Mouse (Mus musculus): ENCODE measurements at regions not wholly inside any gene's neighbourhood (a gene's known extent, or its start where the extent isn't known, plus 50 kb on each side); places are given as distances from the start of the nearest gene placed in this dataset.

GRCm38 (mm10) chr17:52303320-52303719 is 299.2 kb upstream of the Kcnh8 start:
- no peak for TF ChIP-seq MYB (IDR thresholded peaks at IDR 0.05; ENCODE audit: low read depth, low read length)
- TF ChIP-seq E2F4 (IDR thresholded peaks at IDR 0.05; ENCODE audit: borderline replicate concordance, low read depth, low read length) = no peak
- TF ChIP-seq ZMIZ1 (IDR thresholded peaks at IDR 0.05; ENCODE audit: low read depth, low read length) = no peak
- TF ChIP-seq MXI1 (IDR thresholded peaks at IDR 0.05; ENCODE audit: low read depth, low read length) = no peak
- TF ChIP-seq BHLHE40 (IDR thresholded peaks at IDR 0.05; ENCODE audit: borderline replicate concordance, low read depth, low read length) = no peak
- TF ChIP-seq USF1 (IDR thresholded peaks at IDR 0.05; ENCODE audit: low read depth, low read length) = no peak
- no peak for TF ChIP-seq MAX (IDR thresholded peaks at IDR 0.05; ENCODE audit: low read length)
- no peak for TF ChIP-seq TBP (IDR thresholded peaks at IDR 0.05; ENCODE audit: low read depth, low read length)
- no peak for TF ChIP-seq SMC3 (IDR thresholded peaks at IDR 0.05; ENCODE audit: low read depth, low read length)
- no peak for TF ChIP-seq CTCF (IDR thresholded peaks at IDR 0.05 in 2 of 3, conservative IDR thresholded peaks at IDR 0.05 in 1 of 3; ENCODE audit: control insufficient read depth in 1 of 3, insufficient read depth in 1 of 3, low read depth in 2 of 3, low read length in 3 of 3, poor library complexity in 1 of 3, severe bottlenecking in 1 of 3)
- no peak for TF ChIP-seq USF2 (IDR thresholded peaks at IDR 0.05; ENCODE audit: borderline replicate concordance in 1 of 2, insufficient read depth in 1 of 2, low read depth in 1 of 2, low read length in 2 of 2)
- no peak for TF ChIP-seq RCOR1 (IDR thresholded peaks at IDR 0.05; ENCODE audit: low read depth, low read length)
- no peak for TF ChIP-seq POLR2A (IDR thresholded peaks at IDR 0.05; ENCODE audit: control insufficient read depth in 1 of 2, insufficient read depth in 1 of 2, low read depth in 1 of 2, low read length in 2 of 2, poor library complexity in 1 of 2)
- TF ChIP-seq ZC3H11A (IDR thresholded peaks at IDR 0.05; ENCODE audit: low read depth, low read length) = no peak
- no peak for TF ChIP-seq HCFC1 (IDR thresholded peaks at IDR 0.05; ENCODE audit: low read depth, low read length)
- TF ChIP-seq ETS1 (IDR thresholded peaks at IDR 0.05; ENCODE audit: low read depth, low read length) = no peak
- TF ChIP-seq NELFE (IDR thresholded peaks at IDR 0.05; ENCODE audit: low read depth, low read length) = no peak
- TF ChIP-seq UBTF (IDR thresholded peaks at IDR 0.05; ENCODE audit: borderline replicate concordance, insufficient read depth, low read depth, low read length) = no peak
- TF ChIP-seq CHD1 (IDR thresholded peaks at IDR 0.05; ENCODE audit: low read depth, low read length) = no peak
- TF ChIP-seq MYC (IDR thresholded peaks at IDR 0.05; ENCODE audit: low read depth, low read length) = no peak
- H3K27ac ChIP-seq (ENCODE audit: control insufficient read depth, low read depth, low read length) = no peak overlapping the region
- H3K4me3 ChIP-seq (ENCODE audit: control insufficient read depth in 1 of 2, insufficient read depth in 1 of 2, low read depth in 2 of 2, low read length in 2 of 2) = no peak overlapping the region
- no peak for DNase-seq (ENCODE audit: low read depth, low spot score)
- H3K4me1 ChIP-seq (ENCODE audit: control insufficient read depth in 1 of 2, insufficient read depth in 2 of 2, low read length in 2 of 2) = no peaks in the 10 kb centered on the region
- H3K9ac ChIP-seq (ENCODE audit: control insufficient read depth, low read depth, low read length, poor library complexity, severe bottlenecking) = no peak overlapping the region
- no peaks in the 10 kb centered on the region for H3K9me3 ChIP-seq (replicated peaks; ENCODE audit: insufficient read depth, low read length)
- H3K79me2 ChIP-seq (ENCODE audit: control insufficient read depth, insufficient read depth, low read length, poor library complexity) = no peaks in the 10 kb centered on the region
- no peaks in the 10 kb centered on the region for H3K36me3 ChIP-seq (ENCODE audit: control insufficient read depth in 1 of 2, insufficient read depth in 2 of 2, low read length in 2 of 2)
- H3K27me3 ChIP-seq (ENCODE audit: control insufficient read depth in 1 of 2, insufficient read depth in 2 of 2, low read length in 2 of 2) = no peaks in the 10 kb centered on the region

GRCm38 (mm10) chr17:52299769-52300168 is 302.7 kb upstream of the Kcnh8 start:
- no peak overlapping the region for H3K4me3 ChIP-seq (ENCODE audit: control insufficient read depth in 1 of 2, insufficient read depth in 1 of 2, low read depth in 2 of 2, low read length in 2 of 2)
- H3K9ac ChIP-seq (ENCODE audit: control insufficient read depth, low read depth, low read length, poor library complexity, severe bottlenecking) = no peak overlapping the region
- no peak overlapping the region for H3K27ac ChIP-seq (ENCODE audit: control insufficient read depth, low read depth, low read length)
- DNase-seq (ENCODE audit: low read depth, low spot score) = no peak
- H3K27me3 ChIP-seq (ENCODE audit: control insufficient read depth in 1 of 2, insufficient read depth in 2 of 2, low read length in 2 of 2) = no peaks in the 10 kb centered on the region
- H3K79me2 ChIP-seq (ENCODE audit: control insufficient read depth, insufficient read depth, low read length, poor library complexity) = no peaks in the 10 kb centered on the region
- no peaks in the 10 kb centered on the region for H3K4me1 ChIP-seq (ENCODE audit: control insufficient read depth in 1 of 2, insufficient read depth in 2 of 2, low read length in 2 of 2)
- TF ChIP-seq TBP (IDR thresholded peaks at IDR 0.05; ENCODE audit: low read depth, low read length) = no peak
- no peak for TF ChIP-seq MYC (IDR thresholded peaks at IDR 0.05; ENCODE audit: low read depth, low read length)
- no peak for TF ChIP-seq NELFE (IDR thresholded peaks at IDR 0.05; ENCODE audit: low read depth, low read length)
- no peak for TF ChIP-seq CTCF (IDR thresholded peaks at IDR 0.05 in 2 of 3, conservative IDR thresholded peaks at IDR 0.05 in 1 of 3; ENCODE audit: control insufficient read depth in 1 of 3, insufficient read depth in 1 of 3, low read depth in 2 of 3, low read length in 3 of 3, poor library complexity in 1 of 3, severe bottlenecking in 1 of 3)
- no peak for TF ChIP-seq ZC3H11A (IDR thresholded peaks at IDR 0.05; ENCODE audit: low read depth, low read length)
- TF ChIP-seq CHD2 (IDR thresholded peaks at IDR 0.05; ENCODE audit: low read length) = no peak
- TF ChIP-seq POLR2A (IDR thresholded peaks at IDR 0.05; ENCODE audit: control insufficient read depth in 1 of 2, insufficient read depth in 1 of 2, low read depth in 1 of 2, low read length in 2 of 2, poor library complexity in 1 of 2) = no peak
- no peak for TF ChIP-seq HCFC1 (IDR thresholded peaks at IDR 0.05; ENCODE audit: low read depth, low read length)
- TF ChIP-seq ZNF384 (IDR thresholded peaks at IDR 0.05; ENCODE audit: low read depth, low read length) = no peak
- TF ChIP-seq CHD1 (IDR thresholded peaks at IDR 0.05; ENCODE audit: low read depth, low read length) = no peak
- no peak for TF ChIP-seq RAD21 (IDR thresholded peaks at IDR 0.05; ENCODE audit: low read depth, low read length)
- TF ChIP-seq POLR2AphosphoS5 (IDR thresholded peaks at IDR 0.05; ENCODE audit: borderline replicate concordance, low read depth, low read length) = no peak
- no peak for TF ChIP-seq SMC3 (IDR thresholded peaks at IDR 0.05; ENCODE audit: low read depth, low read length)
- no peak for TF ChIP-seq TCF12 (IDR thresholded peaks at IDR 0.05; ENCODE audit: low read depth, low read length)
- no peaks in the 10 kb centered on the region for H3K36me3 ChIP-seq (ENCODE audit: control insufficient read depth in 1 of 2, insufficient read depth in 2 of 2, low read length in 2 of 2)
- H3K9me3 ChIP-seq (replicated peaks; ENCODE audit: insufficient read depth, low read length) = no peaks in the 10 kb centered on the region
